Mouse (Mus musculus) common myeloid progenitor, adult 5-6 weeks (primary cell): ENCODE results near the gene Pan3. TPM values are rescaled to one million over a fixed set of nuclear protein-coding genes. Genes with fewer than 3 reads are reported as not detected.

ENCODE experiments used
- ATAC-seq: replicated peaks from 2 replicates; pipeline ENCODE4 v1.8.0; 2016; ENCODE audit warnings: low read depth, mild to moderate bottlenecking, moderate TSS enrichment, inconsistent platforms; ENCODE audit not compliant: poor library complexity, severe bottlenecking
- total RNA-seq: library from RNA; stranded (forward); fragments of 200-1000, 187-1606 nt; gene quantifications from 2 replicates; pipeline ENCODE4 v1.2.3, GENCODE M21; 2017

The Pan3 gene
- total RNA-seq, 1 experiment from 2014 or later, result 240 TPM

- ATAC-seq, result no peak
Measured at GRCm38 (mm10) chr5:147476109-147476508, 46.1 kb downstream of the Pan3 start.

GRCm38 (mm10) chr5:147477106-147477505 is 47.1 kb downstream of the Pan3 start:
- no peak for ATAC-seq

GRCm38 (mm10) chr5:147479341-147479740 is 49.4 kb downstream of the Pan3 start:
- no peak for ATAC-seq

GRCm38 (mm10) chr5:147484142-147484541 is 54.2 kb downstream of the Pan3 start:
- ATAC-seq, result 0 out of 2 replicates have a peak, but pooled peaks have one; percentile 37

- peak; percentile 36; the same call in 1 of the 2 replicates for ATAC-seq
Measured at GRCm38 (mm10) chr5:147489226-147489625, 59.3 kb downstream of the Pan3 start.

GRCm38 (mm10) chr5:147490907-147491306 is 60.9 kb downstream of the Pan3 start:
- no peak for ATAC-seq

GRCm38 (mm10) chr5:147492511-147492910 is 62.5 kb downstream of the Pan3 start:
- ATAC-seq, result peak; percentile 21; the same call in 1 of the 2 replicates

- 0 out of 2 replicates have a peak, but pooled peaks have one; percentile 16 for ATAC-seq
Measured at GRCm38 (mm10) chr5:147493205-147493604, 63.2 kb downstream of the Pan3 start.

- no peak for ATAC-seq
Measured at GRCm38 (mm10) chr5:147493685-147494084, 63.7 kb downstream of the Pan3 start.

GRCm38 (mm10) chr5:147494388-147494787 is 64.4 kb downstream of the Pan3 start:
- no peak for ATAC-seq

- peak; percentile 20; the same call in 1 of the 2 replicates for ATAC-seq
Measured at GRCm38 (mm10) chr5:147494791-147495376, 64.9 kb downstream of the Pan3 start.

GRCm38 (mm10) chr5:147495961-147496360 is 66.0 kb downstream of the Pan3 start:
- ATAC-seq, result no peak

- no peak for ATAC-seq
Measured at GRCm38 (mm10) chr5:147496921-147497320, 67.0 kb downstream of the Pan3 start.

- ATAC-seq, result peak; percentile 59
Measured at GRCm38 (mm10) chr5:147497714-147498113, 67.8 kb downstream of the Pan3 start.

GRCm38 (mm10) chr5:147501456-147501998 is 71.6 kb downstream of the Pan3 start:
- peak; percentile 47; the same call in 1 of the 2 replicates for ATAC-seq

GRCm38 (mm10) chr5:147502921-147503320 is 73.0 kb downstream of the Pan3 start:
- ATAC-seq, result no peak

- 0 out of 2 replicates have a peak, but pooled peaks have one; percentile 10 for ATAC-seq
Measured at GRCm38 (mm10) chr5:147511350-147511749, 81.4 kb downstream of the Pan3 start.

- ATAC-seq, result peak; percentile 46
Measured at GRCm38 (mm10) chr5:147527006-147527405, 97.0 kb downstream of the Pan3 start.

- ATAC-seq, result peak; percentile 95
Measured at GRCm38 (mm10) chr5:147527788-147528187, 97.8 kb downstream of the Pan3 start.

- ATAC-seq, result no peak
Measured at GRCm38 (mm10) chr5:147532031-147532430, 102.1 kb downstream of the Pan3 start.

- ATAC-seq, result no peak
Measured at GRCm38 (mm10) chr5:147539409-147539808, 109.4 kb downstream of the Pan3 start.

- ATAC-seq, result peak; percentile 55
Measured at GRCm38 (mm10) chr5:147539815-147540214, 109.9 kb downstream of the Pan3 start.
